Mouse (Mus musculus): ENCODE results near the gene Tagln. TPM values are rescaled to one million over a fixed set of nuclear protein-coding genes. Genes with fewer than 3 reads are reported as not detected.

Gene Tagln
- polyA plus RNA-seq, 1 experiment from 2014 or later, result 24.1 TPM

DNA sequence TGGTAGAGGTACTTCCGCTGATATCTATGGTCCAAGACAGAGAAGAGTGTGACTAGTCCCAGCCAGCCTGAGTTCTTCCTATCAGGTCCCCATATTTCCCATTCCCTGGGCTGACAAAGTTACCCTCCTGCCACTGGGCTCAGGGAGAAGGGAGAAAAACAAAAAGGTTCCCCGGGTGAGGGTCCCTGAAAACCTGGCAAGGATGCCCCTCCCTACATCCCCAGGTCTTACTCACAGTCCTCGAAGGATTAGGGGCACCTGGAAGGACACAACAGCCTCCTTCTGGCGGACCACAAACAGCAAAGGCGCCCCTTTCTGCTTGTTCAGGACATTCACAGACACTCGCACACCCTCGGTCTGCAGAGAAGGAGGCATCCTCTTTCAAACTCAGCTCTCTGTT, 17.0 kb upstream of the Tagln start:
- H3K27ac ChIP-seq (ENCODE audit: low read depth, low read length), result no peak overlapping the region
- peaks cover 19% of the 10 kb centered on the region for H3K4me1 ChIP-seq (replicated peaks; ENCODE audit: control insufficient read depth, insufficient read depth, low read length)
- H3K9ac ChIP-seq (ENCODE audit: low read depth, low read length), result no peak overlapping the region
- H3K4me3 ChIP-seq (ENCODE audit: low read depth, low read length), result peak overlapping the region; percentile 92; the same call in 1 of the 2 replicates
- no peak for ATAC-seq (replicated peaks; ENCODE audit: low FRiP score)
- H3K9me3 ChIP-seq (ENCODE audit: control insufficient read depth, low read length), result no peaks in the 10 kb centered on the region
- WGBS, result 84% methylated on average over 7 of the region's 7 CpGs
- H3K27me3 ChIP-seq (replicated peaks; ENCODE audit: control insufficient read depth, insufficient read depth, low read length), result no peaks in the 10 kb centered on the region
- no peak for DNase-seq (ENCODE audit: low spot score)
- H3K4me2 ChIP-seq, result peak overlapping the region; percentile 81
- H3K36me3 ChIP-seq (ENCODE audit: control insufficient read depth, insufficient read depth, low read length), result peaks cover 15% of the 10 kb centered on the region

DNA sequence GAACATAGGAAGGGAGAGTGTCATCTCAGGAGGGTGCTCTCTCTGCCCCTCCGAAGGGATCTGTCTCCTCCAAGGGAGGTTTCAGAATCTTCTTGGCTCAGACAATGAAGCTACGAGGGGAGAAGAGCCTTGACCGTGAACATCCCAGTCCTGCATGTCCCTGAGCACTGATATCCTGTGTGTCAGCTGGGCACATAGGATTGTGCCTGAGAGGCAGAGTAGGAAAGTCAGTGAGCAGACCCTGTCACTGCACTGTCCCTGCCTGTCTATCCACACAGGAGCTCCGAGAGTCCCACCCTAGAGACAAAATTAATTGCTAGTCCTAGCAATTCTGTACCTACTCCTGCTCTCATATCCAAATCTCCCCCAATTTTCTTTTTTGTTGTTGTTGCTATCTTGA, 16.2 kb upstream of the Tagln start:
- H3K36me3 ChIP-seq (ENCODE audit: control insufficient read depth, insufficient read depth, low read length), result peaks cover 15% of the 10 kb centered on the region
- 88% methylated on average over 4 of the region's 4 CpGs for WGBS
- H3K4me3 ChIP-seq (ENCODE audit: low read depth, low read length), result no peak overlapping the region
- H3K27ac ChIP-seq (ENCODE audit: low read depth, low read length), result no peak overlapping the region
- H3K4me1 ChIP-seq (replicated peaks; ENCODE audit: control insufficient read depth, insufficient read depth, low read length), result peaks cover 19% of the 10 kb centered on the region
- no peak overlapping the region for H3K4me2 ChIP-seq
- DNase-seq (ENCODE audit: low spot score) (no peak), ATAC-seq (replicated peaks; ENCODE audit: low FRiP score) (no peak)
- H3K9me3 ChIP-seq (ENCODE audit: control insufficient read depth, low read length), result no peaks in the 10 kb centered on the region
- H3K9ac ChIP-seq (ENCODE audit: low read depth, low read length), result no peak overlapping the region
- H3K27me3 ChIP-seq (replicated peaks; ENCODE audit: control insufficient read depth, insufficient read depth, low read length), result no peaks in the 10 kb centered on the region

DNA sequence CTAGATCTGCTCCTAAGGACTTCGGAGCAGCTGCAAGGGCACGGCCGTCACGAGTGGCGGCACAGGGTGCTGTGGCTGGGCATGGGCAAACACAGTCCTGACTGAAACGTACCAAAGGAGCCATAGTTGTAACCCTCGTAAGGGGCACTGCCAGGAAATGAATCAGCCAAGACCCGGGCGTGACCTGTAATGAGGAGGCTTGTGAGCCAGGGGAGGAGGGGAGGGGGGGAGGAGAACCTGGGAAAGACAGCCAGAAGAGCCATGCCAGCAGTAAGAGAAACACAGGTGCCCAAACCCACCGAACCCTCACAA, 11.0 kb upstream of the Tagln start:
- WGBS, result 85% methylated on average over 10 of the region's 10 CpGs
- H3K36me3 ChIP-seq (ENCODE audit: control insufficient read depth, insufficient read depth, low read length), result peaks cover 36% of the 10 kb centered on the region
- DNase-seq (ENCODE audit: low spot score) (no peak), ATAC-seq (replicated peaks; ENCODE audit: low FRiP score) (no peak)
- H3K4me1 ChIP-seq (replicated peaks; ENCODE audit: control insufficient read depth, insufficient read depth, low read length), result peaks cover 27% of the 10 kb centered on the region
- H3K27ac ChIP-seq (ENCODE audit: low read depth, low read length), result no peak overlapping the region
- no peaks in the 10 kb centered on the region for H3K27me3 ChIP-seq (replicated peaks; ENCODE audit: control insufficient read depth, insufficient read depth, low read length)
- no peak overlapping the region for H3K9ac ChIP-seq (ENCODE audit: low read depth, low read length)
- H3K4me2 ChIP-seq, result no peak overlapping the region
- no peak overlapping the region for H3K4me3 ChIP-seq (ENCODE audit: low read depth, low read length)
- H3K9me3 ChIP-seq (ENCODE audit: control insufficient read depth, low read length), result no peaks in the 10 kb centered on the region

DNA sequence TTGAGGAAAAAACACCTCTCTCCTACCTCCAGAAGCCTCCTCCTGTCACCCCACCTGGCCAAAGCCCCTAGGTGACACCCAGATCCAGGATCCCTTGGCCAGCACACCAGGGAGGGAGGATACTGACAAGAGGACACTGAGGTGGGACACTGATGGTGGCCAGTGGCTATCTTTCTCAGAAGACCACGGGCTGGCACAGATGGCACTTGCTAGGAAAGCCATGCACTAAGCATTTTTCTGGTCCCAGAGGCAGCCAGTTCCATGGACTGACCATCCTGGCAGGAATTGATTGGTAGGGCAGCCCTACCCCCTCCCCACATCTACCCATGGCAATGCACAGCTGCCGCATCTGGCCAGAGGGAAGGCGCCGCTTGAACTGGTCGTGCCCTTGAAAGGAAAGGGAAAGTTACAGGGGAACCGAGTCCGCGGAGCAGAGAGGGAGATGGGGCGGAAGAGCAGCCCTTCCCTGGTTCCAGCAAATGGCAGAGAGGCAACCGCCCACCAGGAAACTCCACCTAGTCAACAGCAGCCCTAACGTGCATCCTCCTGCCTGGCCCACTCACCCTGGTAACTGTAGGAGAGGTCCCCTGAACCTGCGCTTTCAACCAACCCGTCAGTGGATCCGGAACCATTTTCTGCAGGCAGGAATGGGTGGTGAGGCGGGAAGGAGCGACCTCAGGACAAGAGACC, 10.5 kb upstream of the Tagln start:
- no peak overlapping the region for H3K4me2 ChIP-seq
- no peaks in the 10 kb centered on the region for H3K9me3 ChIP-seq (ENCODE audit: control insufficient read depth, low read length)
- DNase-seq (ENCODE audit: low spot score) (no peak), ATAC-seq (replicated peaks; ENCODE audit: low FRiP score) (no peak)
- 86% methylated on average over 16 of the region's 16 CpGs for WGBS
- H3K4me1 ChIP-seq (replicated peaks; ENCODE audit: control insufficient read depth, insufficient read depth, low read length), result peaks cover 30% of the 10 kb centered on the region
- H3K27me3 ChIP-seq (replicated peaks; ENCODE audit: control insufficient read depth, insufficient read depth, low read length), result no peaks in the 10 kb centered on the region
- H3K9ac ChIP-seq (ENCODE audit: low read depth, low read length), result no peak overlapping the region
- peaks cover 41% of the 10 kb centered on the region for H3K36me3 ChIP-seq (ENCODE audit: control insufficient read depth, insufficient read depth, low read length)
- H3K4me3 ChIP-seq (ENCODE audit: low read depth, low read length), result no peak overlapping the region
- no peak overlapping the region for H3K27ac ChIP-seq (ENCODE audit: low read depth, low read length)

DNA sequence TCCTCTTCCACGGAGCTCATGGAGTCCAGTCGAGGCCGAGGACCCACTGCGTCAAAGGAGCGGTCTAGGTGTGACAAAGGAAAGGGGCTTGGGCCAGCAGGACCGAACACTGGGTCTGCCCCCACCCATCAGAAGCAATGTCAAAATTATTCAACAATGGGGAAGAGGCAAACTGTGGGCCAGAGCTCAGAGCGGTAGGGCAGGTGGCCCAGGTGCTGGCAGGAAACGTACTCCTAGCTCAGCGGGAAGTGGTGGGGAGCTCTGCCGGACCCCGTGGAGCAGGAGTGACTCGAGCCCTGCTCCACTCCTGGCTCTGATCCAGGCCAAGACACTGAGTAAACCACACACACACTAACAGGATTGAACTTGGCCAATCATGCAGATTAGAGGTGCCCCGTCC, 9.9 kb upstream of the Tagln start:
- Histone ChIP-seq H3K27me3 (replicated peaks; ENCODE audit: control insufficient read depth, insufficient read depth, low read length) (no peaks in the 10 kb centered on the region), H3K9ac (ENCODE audit: low read depth, low read length) (no peak overlapping the region), H3K27ac (ENCODE audit: low read depth, low read length) (no peak overlapping the region; the same call in 1 of the 2 replicates), H3K9me3 (ENCODE audit: control insufficient read depth, low read length) (no peaks in the 10 kb centered on the region), H3K4me2 (no peak overlapping the region), H3K4me1 (replicated peaks; ENCODE audit: control insufficient read depth, insufficient read depth, low read length) (peaks cover 32% of the 10 kb centered on the region), H3K36me3 (ENCODE audit: control insufficient read depth, insufficient read depth, low read length) (peaks cover 43% of the 10 kb centered on the region), H3K4me3 (ENCODE audit: low read depth, low read length) (no peak overlapping the region)
- WGBS, result 93% methylated on average over 13 of the region's 13 CpGs
- DNase-seq (ENCODE audit: low spot score), result no peak
- ATAC-seq (replicated peaks; ENCODE audit: low FRiP score), result no peak

DNA sequence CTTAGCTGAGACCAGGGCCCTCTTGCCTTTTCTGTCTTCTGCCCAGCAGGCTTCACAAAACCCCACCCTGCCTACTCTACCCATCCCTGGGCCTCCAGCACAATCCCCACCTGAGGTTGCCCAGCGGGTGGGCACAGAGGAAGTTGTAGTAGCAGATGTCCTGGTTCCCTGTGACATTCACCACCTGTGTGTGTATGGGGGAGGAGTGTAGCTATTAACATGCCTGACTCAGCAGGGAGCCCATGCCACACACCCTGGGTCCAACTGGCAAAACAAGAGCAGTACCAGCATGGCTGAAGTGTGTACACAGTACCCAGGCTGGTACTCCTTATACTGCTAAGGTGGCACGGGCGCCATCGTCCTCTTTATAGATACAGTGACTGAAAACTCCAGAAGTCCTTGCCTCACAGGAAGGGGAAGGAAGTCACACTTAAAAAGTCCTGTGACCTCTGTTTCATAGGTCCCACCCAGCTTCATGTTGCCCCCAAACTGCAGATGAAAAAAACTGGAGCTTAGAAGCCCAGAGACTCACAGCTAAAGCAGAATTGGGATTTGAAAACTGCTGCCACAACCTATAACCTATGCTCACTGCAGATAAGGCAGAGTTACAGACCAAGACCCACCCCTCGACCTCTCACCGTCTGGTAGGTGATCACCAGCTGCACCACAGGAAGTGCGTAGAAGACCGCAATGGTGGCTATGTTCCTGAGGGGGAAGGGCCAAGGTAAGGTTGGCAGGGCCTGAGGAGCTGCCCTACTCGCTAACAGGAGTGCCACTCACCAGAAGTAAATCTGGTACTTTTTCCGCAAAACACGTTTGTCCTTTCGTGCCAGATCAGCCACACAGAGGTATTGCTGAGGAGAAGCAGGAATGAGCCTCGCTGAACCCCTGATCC, 8.9 kb upstream of the Tagln start:
- DNase-seq (ENCODE audit: low spot score), result no peak
- Histone ChIP-seq H3K4me1 (replicated peaks; ENCODE audit: control insufficient read depth, insufficient read depth, low read length) (peaks cover 32% of the 10 kb centered on the region), H3K4me3 (ENCODE audit: low read depth, low read length) (no peak overlapping the region)

DNA sequence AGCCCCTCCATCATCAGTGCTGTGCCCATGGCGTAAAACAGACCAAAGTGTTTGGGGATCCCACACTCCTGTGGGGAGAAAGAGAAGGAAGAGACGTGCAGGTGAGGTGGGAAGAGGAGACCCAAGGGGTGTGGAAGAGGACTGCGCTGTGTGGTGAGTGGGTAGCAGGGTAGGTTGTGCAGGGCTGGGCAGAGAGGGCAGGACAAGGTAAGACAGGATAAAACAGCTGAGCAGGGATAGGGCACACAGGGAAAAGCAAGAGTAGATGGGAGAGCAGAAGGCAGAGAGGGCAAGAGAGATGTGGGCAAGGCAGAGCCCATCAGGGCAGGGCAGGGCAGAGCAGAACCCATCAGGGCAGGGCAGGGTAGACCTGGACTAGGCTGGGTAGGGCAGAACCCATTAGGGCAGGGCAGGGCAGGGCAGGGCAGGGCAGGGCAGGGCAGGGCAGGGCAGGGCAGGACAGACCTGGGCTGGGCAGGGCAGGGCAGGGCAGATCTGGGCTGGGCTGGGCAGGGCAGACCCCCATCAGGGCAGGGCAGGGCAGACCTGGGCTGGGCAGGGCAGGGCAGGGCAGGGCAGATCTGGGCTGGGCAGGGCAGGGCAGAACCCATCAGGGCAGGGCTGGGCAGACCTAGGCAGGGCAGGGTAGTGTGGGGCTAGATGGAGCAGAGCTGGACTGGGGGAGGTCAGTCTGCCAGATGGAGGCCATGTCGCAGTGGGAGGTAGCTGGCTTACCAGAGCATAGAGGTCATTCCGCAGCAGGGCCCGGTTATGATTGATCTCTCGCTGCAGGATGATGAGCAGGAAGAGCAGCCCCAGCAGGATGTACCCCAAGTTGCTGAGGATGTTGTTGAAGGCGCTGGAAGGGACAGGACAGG, 8.0 kb upstream of the Tagln start:
- no peak for DNase-seq (ENCODE audit: low spot score)
- Histone ChIP-seq H3K27ac (ENCODE audit: low read depth, low read length) (no peak overlapping the region), H3K4me3 (ENCODE audit: low read depth, low read length) (no peak overlapping the region), H3K27me3 (replicated peaks; ENCODE audit: control insufficient read depth, insufficient read depth, low read length) (no peaks in the 10 kb centered on the region), H3K9me3 (ENCODE audit: control insufficient read depth, low read length) (no peaks in the 10 kb centered on the region), H3K4me2 (no peak overlapping the region), H3K36me3 (ENCODE audit: control insufficient read depth, insufficient read depth, low read length) (peaks cover 36% of the 10 kb centered on the region), H3K4me1 (replicated peaks; ENCODE audit: control insufficient read depth, insufficient read depth, low read length) (peaks cover 32% of the 10 kb centered on the region), H3K9ac (ENCODE audit: low read depth, low read length) (no peak overlapping the region)
- WGBS, result 93% methylated on average over 8 of the region's 8 CpGs
- peak; percentile 38 for ATAC-seq (replicated peaks; ENCODE audit: low FRiP score)

More for the DNA sequence above, 8.9 kb upstream of the Tagln start:
- no peak overlapping the region for H3K9ac ChIP-seq (ENCODE audit: low read depth, low read length)
- no peak overlapping the region for H3K4me2 ChIP-seq
- H3K27me3 ChIP-seq (replicated peaks; ENCODE audit: control insufficient read depth, insufficient read depth, low read length), result no peaks in the 10 kb centered on the region
- no peak overlapping the region for H3K27ac ChIP-seq (ENCODE audit: low read depth, low read length)
- ATAC-seq (replicated peaks; ENCODE audit: low FRiP score), result no peak
- WGBS, result 59% methylated on average over 13 of the region's 13 CpGs
- H3K36me3 ChIP-seq (ENCODE audit: control insufficient read depth, insufficient read depth, low read length), result peaks cover 37% of the 10 kb centered on the region
- H3K9me3 ChIP-seq (ENCODE audit: control insufficient read depth, low read length), result no peaks in the 10 kb centered on the region

DNA sequence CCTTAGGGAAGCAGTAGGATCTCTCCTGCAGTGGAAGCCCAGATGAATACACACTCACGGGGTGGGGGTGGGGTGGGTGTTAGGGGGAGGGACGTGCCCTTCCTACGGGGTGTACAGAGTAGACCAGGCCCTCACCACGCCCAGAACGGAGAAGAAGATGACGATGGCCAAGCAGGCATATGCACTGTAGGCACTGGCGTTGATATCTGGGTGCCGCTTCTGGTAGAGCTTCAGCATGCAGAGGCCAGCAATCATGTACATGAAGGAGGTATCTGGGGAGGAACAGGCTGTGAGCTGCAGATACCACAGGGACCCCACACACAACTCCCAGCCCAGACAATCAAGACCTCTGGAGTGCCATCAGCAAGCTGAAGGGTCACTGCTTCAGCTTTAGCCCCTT, 7.1 kb upstream of the Tagln start:
- 65% methylated on average over 8 of the region's 8 CpGs for WGBS

More for the DNA sequence above, 7.1 kb upstream of the Tagln start:
- Histone ChIP-seq H3K4me2 (peak overlapping the region; percentile 46), H3K36me3 (ENCODE audit: control insufficient read depth, insufficient read depth, low read length) (peaks cover 40% of the 10 kb centered on the region), H3K9me3 (ENCODE audit: control insufficient read depth, low read length) (no peaks in the 10 kb centered on the region), H3K4me1 (replicated peaks; ENCODE audit: control insufficient read depth, insufficient read depth, low read length) (peaks cover 32% of the 10 kb centered on the region), H3K4me3 (ENCODE audit: low read depth, low read length) (no peak overlapping the region), H3K27me3 (replicated peaks; ENCODE audit: control insufficient read depth, insufficient read depth, low read length) (no peaks in the 10 kb centered on the region), H3K9ac (ENCODE audit: low read depth, low read length) (no peak overlapping the region), H3K27ac (ENCODE audit: low read depth, low read length) (peak overlapping the region; percentile 39; the same call in 1 of the 2 replicates)
- peak; percentile 87 for ATAC-seq (replicated peaks; ENCODE audit: low FRiP score)
- DNase-seq (ENCODE audit: low spot score), result no peak

Measured in liver, embryonic 11.5 days (tissue).